Mouse (Mus musculus) mouse trophoblast stem cell (cell line): ENCODE data around the gene Mroh8.
"Not testable (repeated sequence)": the region's sequence is repeated elsewhere in the genome, so short reads cannot be mapped to it uniquely, and the experiment has no call there.

Experiments used
- in situ Hi-C, 2 experiments: fragments of 300-500 bp; cut with MseI, MboI; formaldehyde crosslinking; loops; 2 replicates in 1 of 2; 3 replicates in 1 of 2; pipeline ENCODE4 v1.15.1; 2025

The Mroh8 gene

GRCm38 (mm10) chr2:157198405-157198804 lies 80.9 kb downstream of the Mroh8 start:
- in situ Hi-C loops: not testable (repeated sequence)

DNA sequence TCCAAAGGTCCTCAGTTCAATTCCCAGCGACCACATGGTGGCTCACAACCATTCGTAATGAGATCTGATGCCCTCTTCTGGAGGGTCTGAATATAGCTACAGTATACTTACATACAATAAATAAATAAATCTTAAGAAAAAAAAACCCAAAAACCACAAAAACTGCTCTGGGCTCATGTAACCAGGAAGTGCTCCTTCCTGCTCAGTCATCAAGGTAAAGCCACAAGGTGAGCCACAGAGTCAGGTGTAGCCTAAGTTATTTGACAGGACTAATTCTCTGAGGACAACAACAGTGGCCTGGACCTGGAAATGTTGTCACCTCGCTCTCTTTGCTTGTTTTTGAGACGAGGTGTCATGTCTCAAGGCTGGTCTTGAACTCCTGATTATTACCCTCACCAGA lies 88.7 kb downstream of the Mroh8 start:
- in situ Hi-C loops: no loop called here

GRCm38 (mm10) chr2:157187223-157187622 lies 92.1 kb downstream of the Mroh8 start:
- in situ Hi-C loops: no loop called here

DNA sequence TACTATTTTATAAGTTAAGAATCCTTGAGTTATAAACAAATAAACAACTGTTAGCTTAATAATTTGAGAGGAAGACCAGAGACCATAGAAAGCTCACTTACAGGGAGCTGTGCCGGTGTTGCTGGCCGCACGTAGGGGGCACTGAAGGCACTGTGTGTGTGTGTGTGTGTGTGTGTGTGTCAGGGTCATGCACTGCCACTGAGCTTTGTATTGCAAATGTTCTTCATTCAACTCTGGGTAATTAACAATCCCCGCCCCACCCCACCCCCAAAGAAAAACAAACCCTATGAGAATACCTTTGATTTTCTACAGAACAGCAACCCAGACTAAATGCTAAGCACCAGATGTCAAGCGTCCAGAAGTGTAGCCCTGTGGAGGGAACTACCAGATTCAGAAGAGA lies 92.8 kb downstream of the Mroh8 start:
- in situ Hi-C loops: no loop called here

GRCm38 (mm10) chr2:157185022-157185660 lies 94.2 kb downstream of the Mroh8 start:
- in situ Hi-C loops: no loop called here

DNA sequence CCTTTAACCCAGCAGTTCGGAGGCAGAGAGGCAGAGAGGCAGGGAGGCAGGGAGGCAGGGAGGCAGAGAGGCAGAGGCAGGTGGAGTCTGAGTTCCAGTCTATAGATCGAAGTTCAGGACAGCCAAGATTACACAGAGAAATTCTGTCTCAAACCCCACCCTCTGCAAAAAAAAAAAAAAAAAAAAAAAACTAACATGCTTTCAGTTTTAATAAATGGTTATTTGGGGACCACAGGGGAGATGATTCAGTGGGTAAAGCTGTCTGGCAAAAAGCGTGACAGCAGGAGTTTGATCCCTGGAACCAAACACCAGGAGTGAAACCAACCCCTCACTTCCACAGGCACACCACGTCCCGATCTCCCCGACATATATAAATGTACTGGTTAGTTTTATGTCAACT lies 101.2 kb downstream of the Mroh8 start:
- in situ Hi-C loops: no loop called here

GRCm38 (mm10) chr2:157176248-157176647 lies 103.1 kb downstream of the Mroh8 start:
- in situ Hi-C loops: no loop called here

- in situ Hi-C loops: no loop called here
These were observed 104.9 kb downstream of the Mroh8 start for GRCm38 (mm10) chr2:157174416-157174815.

DNA sequence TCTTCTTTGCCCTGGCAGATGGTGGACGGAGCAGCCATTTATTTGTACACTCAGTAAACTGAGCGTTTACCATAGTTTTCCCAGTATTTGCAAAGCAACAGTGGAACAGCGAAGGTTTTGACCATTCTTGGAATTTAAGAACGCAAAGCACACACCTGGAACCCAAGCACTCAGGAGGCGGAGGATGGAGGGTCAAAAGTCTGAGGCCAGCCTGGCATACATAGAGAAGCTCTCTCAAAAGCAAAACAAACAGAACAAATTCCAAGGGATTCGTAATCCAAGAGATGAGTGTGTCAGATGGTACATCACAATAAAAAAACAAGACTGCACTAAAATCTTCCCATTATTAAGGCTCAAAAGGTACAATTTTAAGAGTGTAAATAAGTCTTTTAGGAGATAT lies 105.8 kb downstream of the Mroh8 start:
- in situ Hi-C loops: no loop called here

- in situ Hi-C loops: no loop called here
These were observed 106.4 kb downstream of the Mroh8 start for GRCm38 (mm10) chr2:157172984-157173383.

DNA sequence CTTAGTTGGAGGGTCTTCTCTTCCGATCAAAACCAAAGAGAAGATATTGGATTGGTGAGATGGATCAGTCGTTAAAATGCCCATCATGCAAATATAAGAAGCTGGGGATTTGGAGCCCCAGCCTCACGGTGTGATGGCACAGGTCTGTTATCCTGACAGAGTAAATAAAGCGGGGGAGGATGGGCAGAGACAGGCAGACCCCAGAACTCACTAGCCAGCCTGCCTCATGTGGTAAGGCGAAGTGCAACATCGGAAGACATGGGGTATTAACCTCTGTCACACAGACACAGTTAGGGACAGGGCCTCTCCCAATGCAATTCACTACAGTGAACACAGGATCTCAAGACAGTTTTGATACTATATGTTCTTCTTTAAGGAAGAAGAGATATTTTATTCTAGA lies 108.7 kb downstream of the Mroh8 start:
- in situ Hi-C loops: no loop called here

- in situ Hi-C loops: no loop called here
These were observed 109.2 kb downstream of the Mroh8 start for GRCm38 (mm10) chr2:157170166-157170565.

GRCm38 (mm10) chr2:157166371-157167080 lies 112.8 kb downstream of the Mroh8 start:
- in situ Hi-C loops: no loop called here

GRCm38 (mm10) chr2:157165312-157166224 lies 113.8 kb downstream of the Mroh8 start:
- in situ Hi-C loops: not testable (repeated sequence)

GRCm38 (mm10) chr2:157164101-157164500 lies 115.2 kb downstream of the Mroh8 start:
- in situ Hi-C loops: no loop called here
